Mouse (Mus musculus): ENCODE results near the gene Arhgap29. TPM values are rescaled to one million over a fixed set of nuclear protein-coding genes. Genes with fewer than 3 reads are reported as not detected.

Gene Arhgap29
- total RNA-seq, 2 experiments from 2014 or later, result 14.0 to 15.6 TPM

DNA sequence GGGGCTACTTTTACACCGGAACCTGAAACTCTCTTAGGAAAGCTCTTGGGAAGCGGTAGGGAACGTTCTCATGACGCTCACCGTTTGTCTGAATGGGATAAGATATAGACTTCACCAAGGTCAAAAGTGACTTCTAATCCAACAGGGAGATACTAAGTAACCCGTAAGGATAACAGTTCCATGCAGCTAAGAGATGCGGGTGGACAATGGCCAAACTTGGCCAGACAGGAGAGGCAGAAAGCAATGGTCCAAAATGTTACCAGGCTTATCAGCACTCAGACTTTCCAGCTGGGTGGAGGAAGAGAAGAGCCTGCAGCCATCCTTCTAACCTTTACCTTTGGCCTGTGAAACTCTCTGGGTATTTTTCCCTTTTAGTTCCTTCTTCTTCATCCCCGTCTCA is 75.4 kb downstream of the Arhgap29 start:
- TF ChIP-seq CTCF (IDR thresholded peaks at IDR 0.05), result no peak
- intact Hi-C loops (cut with DNase I), result no loop called here
- no peak overlapping the region for H3K27ac ChIP-seq
- no peak overlapping the region for H3K4me3 ChIP-seq
- DNase-seq, result no peak

DNA sequence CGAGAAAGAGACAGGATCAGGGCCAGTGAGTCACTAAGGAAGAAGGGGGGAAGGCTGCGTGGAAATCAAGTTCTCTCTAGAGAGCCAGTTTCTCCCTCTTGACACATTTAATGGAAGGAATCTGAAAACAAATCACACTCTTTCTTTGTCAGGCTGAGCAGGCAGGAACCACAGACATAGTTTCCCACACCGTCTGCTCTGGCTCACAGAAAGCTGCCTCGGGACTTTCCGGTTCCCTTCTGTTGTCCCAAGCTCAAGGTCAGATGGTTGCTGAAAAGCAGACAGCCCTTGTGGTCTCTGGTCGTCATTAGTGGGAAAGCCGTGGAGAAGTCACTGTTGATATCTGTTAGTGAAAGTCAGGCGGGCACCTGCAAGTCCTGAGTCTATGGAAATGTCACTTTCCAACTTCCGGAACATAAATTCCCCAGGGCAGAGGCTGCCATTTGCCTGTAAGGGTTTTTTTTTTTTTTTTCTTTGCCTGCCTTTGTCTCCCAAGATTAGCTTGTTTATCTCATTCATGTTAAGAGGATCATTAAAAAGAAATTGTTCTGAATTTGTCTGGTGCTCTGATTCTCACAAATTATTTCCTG is 81.0 kb downstream of the Arhgap29 start:
- Histone ChIP-seq H3K27ac (peak overlapping the region; percentile 72), H3K4me3 (peak overlapping the region; percentile 43)
- no peak for DNase-seq
- intact Hi-C loops (cut with DNase I), result no loop called here
- no peak for TF ChIP-seq CTCF (IDR thresholded peaks at IDR 0.05)

DNA sequence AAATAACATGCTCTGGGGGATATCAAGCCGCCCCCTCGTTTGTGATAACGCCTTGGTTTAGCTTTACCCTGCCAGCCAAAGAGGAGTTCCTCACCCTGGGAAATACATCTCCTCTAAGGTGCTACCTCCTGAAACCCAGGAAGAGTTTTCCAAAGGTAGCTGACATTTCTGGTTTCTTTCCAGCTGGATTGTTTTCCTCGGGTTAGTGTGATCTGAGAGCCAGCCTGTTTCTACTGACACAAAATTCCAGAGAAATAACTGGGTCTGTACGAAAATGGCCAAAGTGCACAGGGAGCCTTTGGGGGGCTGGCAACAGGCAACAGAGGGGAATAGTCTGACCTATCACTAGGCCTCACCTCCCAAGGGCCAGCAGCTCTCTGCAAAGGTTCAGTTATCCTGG is 81.9 kb downstream of the Arhgap29 start:
- Histone ChIP-seq H3K4me3 (no peak overlapping the region), H3K27ac (peak overlapping the region; percentile 72; the same call in 1 of the 2 replicates)
- no peak for TF ChIP-seq CTCF (IDR thresholded peaks at IDR 0.05)
- intact Hi-C loops (cut with DNase I), result no loop called here
- no peak for DNase-seq

DNA sequence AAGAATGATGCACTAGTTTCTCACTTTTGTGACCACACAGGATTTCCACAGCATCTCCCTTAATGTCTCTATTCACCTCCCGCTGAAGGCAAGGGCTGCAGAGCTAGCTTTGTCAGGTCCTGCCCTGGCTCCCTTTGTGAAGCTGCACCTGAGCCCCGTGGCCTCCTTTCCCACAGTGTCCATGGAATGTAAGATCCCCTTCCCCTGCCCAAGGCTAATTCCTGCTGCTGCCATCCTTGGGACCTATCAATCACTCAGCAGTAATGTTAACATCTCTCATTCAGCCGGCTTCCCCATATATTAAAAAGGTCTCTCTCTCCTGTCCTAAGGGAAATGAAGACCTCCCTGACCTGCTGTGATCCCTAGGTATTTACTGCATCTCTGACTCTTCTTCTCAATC is 82.8 kb downstream of the Arhgap29 start:
- TF ChIP-seq CTCF (IDR thresholded peaks at IDR 0.05), result no peak
- intact Hi-C loops (cut with DNase I), result no loop called here
- no peak overlapping the region for H3K27ac ChIP-seq
- no peak overlapping the region for H3K4me3 ChIP-seq
- DNase-seq, result no peak

DNA sequence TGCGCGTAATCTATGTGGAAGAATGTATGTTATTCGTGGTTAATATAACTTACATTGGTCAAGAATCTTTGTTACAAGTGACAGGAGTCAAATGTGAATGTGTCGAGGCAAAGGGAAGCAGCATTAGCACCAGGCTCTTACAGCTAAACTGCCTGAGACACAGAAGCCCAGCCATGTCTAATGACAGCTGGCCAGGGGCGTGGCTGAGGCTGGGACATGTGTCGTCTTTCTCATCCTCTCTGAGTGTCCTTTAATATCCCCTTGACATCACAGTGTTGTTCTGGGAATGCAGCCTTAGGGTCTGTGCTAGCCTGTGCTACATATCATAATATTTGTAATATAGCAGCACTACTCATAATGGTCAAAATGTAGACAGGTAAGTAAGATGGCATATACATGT is 88.2 kb downstream of the Arhgap29 start:
- H3K4me3 ChIP-seq, result no peak overlapping the region
- DNase-seq, result no peak
- intact Hi-C loops (cut with DNase I), result no loop called here
- TF ChIP-seq CTCF (IDR thresholded peaks at IDR 0.05), result no peak
- H3K27ac ChIP-seq, result no peak overlapping the region

DNA sequence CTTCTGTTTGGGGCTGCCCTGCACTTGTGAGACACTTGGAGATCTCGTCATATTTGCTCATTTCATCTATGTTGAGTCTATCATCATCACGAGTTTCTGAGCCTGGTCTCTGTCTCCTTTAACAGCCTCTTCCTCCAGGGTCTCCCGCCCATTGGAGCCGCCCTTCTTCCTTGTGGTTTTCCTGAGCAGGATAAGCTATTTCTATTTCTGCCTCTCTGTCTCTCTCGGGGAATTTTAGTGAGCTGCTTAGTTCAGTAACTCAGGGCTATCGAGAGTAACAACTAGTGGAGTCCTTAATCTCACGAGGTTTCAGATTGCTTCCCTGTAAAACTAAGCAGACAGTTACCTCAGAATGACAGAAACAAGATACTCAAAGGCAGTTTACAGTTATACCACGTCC is 90.8 kb downstream of the Arhgap29 start:
- intact Hi-C loops (cut with DNase I), result no loop called here
- DNase-seq, result no peak
- H3K4me3 ChIP-seq, result peak overlapping the region; percentile 59
- no peak for TF ChIP-seq CTCF (IDR thresholded peaks at IDR 0.05)
- H3K27ac ChIP-seq, result peak overlapping the region; percentile 56

DNA sequence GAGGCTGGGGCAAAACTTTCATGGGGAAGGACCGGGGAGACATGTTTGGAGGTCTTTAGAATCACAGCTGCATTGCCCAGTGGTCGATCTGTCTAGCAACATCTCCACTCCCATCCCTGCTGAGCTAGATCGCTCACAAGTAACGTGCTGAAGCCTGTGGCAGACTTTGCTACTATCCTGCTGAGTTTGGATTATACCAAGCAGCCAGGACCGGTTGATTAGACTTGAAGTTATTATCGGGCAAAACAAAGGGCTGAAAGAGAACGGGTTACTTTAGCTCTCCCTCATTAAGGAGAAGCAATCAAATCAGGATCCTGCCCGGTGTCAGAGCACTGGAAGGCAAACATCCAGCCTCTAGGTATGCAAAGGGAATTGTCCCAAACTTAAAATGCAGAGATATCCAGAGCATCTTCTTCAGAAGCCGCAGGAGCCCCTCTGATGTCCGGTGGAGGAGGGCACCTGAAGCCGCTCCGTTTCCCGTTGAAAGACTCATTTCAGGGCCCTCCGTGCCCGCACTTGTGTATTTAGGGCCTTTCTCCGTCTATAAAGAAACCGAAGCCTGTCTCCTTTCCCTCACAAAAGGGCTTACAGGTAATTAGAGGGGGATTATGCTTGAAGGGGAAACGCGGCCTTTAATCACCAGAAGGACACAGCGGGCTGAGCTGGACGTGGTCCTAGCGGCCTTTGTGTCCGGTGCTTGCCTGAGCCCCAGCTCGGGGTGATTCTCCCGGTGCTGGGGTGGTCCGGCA is 91.6 kb downstream of the Arhgap29 start, which contains the start of gene Abca4:
Gene Abca4 (plus strand): TSS at position 645 of the 749 bp plus-strand sequence.
- no peak for TF ChIP-seq CTCF (IDR thresholded peaks at IDR 0.05)
- Histone ChIP-seq H3K27ac (peak within 1 kb of the TSS; percentile 56), H3K4me3 (peak within 1 kb of the TSS; percentile 59)

DNA sequence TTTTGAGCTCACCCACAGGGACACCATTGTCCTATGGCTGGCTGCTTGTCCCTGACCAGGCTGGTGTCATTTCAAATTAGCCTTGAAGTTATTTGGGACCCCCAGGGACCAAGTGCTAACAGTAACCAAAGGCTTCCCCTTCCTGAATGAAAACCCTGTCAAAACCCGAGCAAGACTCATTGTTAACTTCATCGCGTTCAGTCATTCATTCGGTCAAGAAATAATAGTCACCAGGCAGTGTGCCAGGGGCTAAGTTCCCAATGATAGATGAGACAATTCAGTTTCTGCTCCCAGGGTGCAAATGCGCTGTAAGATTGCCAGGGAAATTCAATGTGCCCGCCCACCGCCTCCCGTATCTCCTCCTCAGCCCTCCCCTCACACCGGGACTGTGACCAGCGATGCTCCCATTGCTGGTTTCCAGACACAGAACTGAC is 93.9 kb downstream of the Arhgap29 start:
- peak; percentile 69 for DNase-seq
- H3K27ac ChIP-seq, result no peak overlapping the region
- intact Hi-C loops (cut with DNase I), result no loop called here
- no peak overlapping the region for H3K4me3 ChIP-seq
- no peak for TF ChIP-seq CTCF (IDR thresholded peaks at IDR 0.05)

More for the DNA sequence above, 91.6 kb downstream of the Arhgap29 start, which contains the start of gene Abca4:
- intact Hi-C loops (cut with DNase I), result no loop called here
- DNase-seq, result no peak

DNA sequence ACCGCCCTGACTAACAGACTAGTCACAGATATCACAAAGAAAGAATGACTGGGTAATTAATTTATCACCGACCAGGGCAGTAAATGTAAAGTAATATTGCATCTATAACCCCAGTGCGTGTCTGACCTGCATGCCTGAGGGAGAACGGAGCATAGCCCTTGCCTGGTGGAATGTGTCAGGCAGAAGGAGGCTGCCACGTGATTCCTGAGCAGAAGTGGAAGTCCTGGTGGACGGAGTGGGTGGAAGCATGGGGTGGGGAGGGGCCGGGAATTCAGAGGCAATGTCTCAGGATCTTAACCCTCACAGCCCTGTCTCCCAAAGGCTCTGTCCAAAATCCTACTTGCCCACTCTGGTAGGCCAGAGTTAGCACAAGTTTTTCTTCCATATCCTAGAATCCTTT is 95.1 kb downstream of the Arhgap29 start:
- peak overlapping the region; percentile 10; the same call in 1 of the 2 replicates for H3K27ac ChIP-seq

DNA sequence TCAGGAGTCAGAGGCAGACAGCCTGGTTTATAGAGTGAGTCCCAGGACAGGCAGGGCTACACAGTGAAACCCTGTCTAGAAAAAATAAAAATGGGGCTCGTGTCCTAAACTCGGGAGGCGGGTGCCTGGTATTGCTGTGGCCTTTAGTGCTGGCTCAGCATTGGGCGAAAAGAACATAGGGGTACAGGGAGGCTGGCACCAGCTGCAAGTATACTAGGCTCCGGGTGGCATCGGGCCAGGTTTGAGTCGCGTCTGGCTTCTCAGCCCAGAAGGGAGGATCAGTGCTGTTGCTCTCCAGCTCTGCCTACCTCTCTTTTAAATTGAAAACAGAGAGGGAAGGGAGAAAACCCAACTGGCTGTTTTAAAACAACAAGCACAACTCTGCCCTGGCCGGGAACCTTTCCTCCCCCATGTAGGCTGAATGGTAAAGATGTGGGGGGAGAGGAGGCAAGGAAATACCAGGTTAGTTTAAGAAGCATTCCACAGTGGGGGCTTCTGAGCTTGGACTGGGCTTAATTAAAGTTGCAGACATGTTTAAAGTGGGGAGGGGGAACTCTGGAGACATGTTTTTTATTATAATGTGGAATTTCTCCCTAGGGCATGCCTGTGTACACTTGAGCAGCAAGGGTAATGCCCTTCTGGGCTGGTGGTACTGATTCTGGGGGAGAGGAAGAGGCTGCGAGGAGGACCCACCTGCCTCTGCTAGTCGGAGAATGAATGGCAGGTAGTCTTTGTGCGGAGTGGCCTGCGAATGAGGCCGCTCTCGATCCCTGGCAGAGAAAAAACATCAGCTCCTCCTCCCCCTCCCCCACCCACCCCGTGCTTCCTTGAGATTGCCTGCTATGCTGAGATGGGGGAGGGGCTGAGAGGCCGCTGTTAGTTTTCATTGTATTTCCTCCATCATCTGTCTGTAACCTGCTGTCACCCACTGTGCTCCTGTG is 95.8 kb downstream of the Arhgap29 start:
- intact Hi-C loops (cut with DNase I), result no loop called here
- no peak for TF ChIP-seq CTCF (IDR thresholded peaks at IDR 0.05)
- peak; percentile 78 for DNase-seq
- Histone ChIP-seq H3K4me3 (peak overlapping the region; percentile 40), H3K27ac (peak overlapping the region; percentile 10)

More for the DNA sequence above, 95.1 kb downstream of the Arhgap29 start:
- no peak for TF ChIP-seq CTCF (IDR thresholded peaks at IDR 0.05)
- DNase-seq, result no peak
- H3K4me3 ChIP-seq, result no peak overlapping the region
- intact Hi-C loops (cut with DNase I), result no loop called here

DNA sequence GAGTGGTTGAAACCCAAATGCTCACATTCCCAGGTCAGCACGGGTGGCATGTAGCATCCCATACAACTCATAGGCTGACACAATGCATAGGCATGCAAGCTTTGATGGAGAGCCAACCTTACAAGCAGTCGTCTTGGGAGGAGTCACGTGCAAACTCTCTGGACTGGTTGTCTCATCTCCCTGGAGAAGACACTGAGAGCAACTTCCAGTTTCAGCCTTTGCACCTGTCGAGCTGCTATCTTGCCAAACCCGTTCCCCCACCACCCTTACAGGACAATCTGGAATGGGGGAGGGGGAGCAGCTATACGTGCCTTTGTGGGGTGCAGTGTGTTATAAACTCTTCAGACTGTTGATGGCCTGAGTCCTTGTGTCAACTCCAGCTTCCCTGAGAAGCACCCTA is 96.8 kb downstream of the Arhgap29 start:
- DNase-seq, result no peak
- Histone ChIP-seq H3K4me3 (no peak overlapping the region), H3K27ac (no peak overlapping the region)
- intact Hi-C loops (cut with DNase I), result no loop called here
- TF ChIP-seq CTCF (IDR thresholded peaks at IDR 0.05), result no peak

DNA sequence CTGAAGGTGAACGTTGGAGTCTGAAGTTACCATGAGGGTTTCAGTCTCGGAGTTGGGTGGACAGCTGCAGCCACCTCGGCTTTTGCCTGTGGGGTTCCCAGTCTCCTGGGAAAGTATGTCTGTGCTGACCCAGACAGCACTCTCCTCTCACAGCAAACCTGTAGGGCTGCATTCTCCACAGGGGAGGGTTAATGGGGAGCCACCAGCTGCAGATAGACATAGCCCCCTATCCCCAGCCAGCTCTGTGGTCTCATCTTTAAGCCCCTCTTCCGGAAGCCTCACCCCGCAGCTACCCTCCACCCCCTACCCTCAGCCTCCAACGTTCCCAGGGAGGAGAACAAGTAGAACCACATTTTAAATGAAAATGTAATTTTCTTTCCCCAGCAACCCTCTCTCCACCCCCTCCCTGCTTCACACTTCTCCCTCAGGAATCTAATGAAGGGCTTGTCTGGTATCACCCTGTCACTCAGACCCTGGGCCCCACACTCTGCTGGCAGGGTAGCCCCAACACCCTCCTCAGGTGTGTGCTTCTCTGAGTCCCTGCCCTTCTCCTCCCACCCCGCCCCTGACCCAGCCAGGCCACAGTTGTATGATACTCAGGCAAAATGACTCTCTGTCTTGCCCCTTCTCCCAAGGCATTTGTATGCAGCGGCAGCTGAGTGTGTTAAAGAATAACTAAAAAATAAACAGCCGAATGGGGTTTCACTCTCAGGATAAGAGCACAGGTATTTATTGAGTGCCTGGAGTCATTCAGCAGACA is 106.3 kb downstream of the Arhgap29 start:
- H3K4me3 ChIP-seq, result no peak overlapping the region
- TF ChIP-seq CTCF (IDR thresholded peaks at IDR 0.05), result no peak
- no peak overlapping the region for H3K27ac ChIP-seq
- no peak for DNase-seq
- intact Hi-C loops (cut with DNase I), result no loop called here
